Mouse (Mus musculus) embryonic stem cell, embryonic (primary cell): ENCODE measurements around the gene Mbd6.

ENCODE experiments used
- CTCF ChIA-PET, 4 experiments: fragments of 300-600 bp in 2 of 4; fragments of 350-600 bp in 2 of 4; sonication (Branson Sonifier 250); formaldehyde crosslinking; loops; one replicate each; lab custom pipeline; 2022; ENCODE audit warnings: inconsistent platforms in 2 of 4; lab: Charles Lee
- POLR2A ChIA-PET, 4 experiments: fragments of 300-600 bp in 2 of 4; fragments of 350-600 bp in 2 of 4; sonication (Branson Sonifier 250); formaldehyde crosslinking; loops; one replicate each; lab custom pipeline; 2022; ENCODE audit warnings: antibody characterized with exemption in 4 of 4, inconsistent platforms in 1 of 4; lab: Charles Lee

Mbd6 gene

DNA sequence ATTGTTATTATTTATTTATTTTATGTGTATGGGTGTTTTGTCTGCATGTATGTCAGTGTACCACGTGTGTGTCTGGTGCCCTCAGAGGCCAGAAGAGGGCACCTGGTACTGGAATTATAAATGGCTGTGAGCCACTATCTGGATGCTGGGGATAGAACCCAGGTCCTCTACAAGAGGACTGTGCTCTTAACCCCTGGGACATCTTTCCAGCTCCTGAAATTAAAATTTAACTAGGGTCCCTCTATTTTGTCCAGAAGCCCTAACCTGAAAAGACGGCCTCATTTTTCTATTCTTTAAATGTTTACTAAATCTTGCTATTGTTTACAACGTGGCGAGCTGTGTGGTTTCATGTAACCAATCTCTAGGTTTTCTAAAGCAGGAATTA is 23.1 kb downstream of the Mbd6 start:
- POLR2A ChIA-PET, result interaction anchor here in 3 of 4 experiments (0.6 to 22.1 kb wide), 27 partner anchors 9 to 144 kb away, joined by 3 to 263 read pairs (median 4); partner anchors contain the start of genes Pip4k2c (in 2 of the 3), Arhgap9 (in 1 of the 3) and Mars (in 1 of the 3)

DNA sequence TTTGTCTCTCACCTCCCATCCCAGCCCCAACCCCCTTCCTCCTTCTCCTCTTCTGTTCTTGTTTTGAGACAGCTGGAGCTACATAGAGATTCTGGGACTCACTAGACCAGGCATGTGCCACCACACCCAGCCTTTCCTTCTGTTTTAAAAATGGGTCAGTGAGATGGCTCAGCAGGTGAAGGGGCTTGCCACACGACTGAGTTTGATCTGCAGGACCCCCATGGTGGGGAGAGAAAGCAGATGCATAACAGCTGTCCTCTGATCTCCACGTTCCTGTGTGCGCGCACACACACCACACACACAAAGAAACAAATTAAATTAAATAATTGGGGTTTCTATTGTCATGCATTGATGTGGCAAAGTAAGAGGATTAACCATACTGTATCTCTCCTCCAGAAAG is 23.8 kb downstream of the Mbd6 start:
- ChIA-PET CTCF (interaction anchor here in 2 of 4 experiments (0.7 to 1.7 kb wide), 2 partner anchors 74 to 88 kb away, joined by 3 read pairs; no protein-coding TSS in a partner anchor), POLR2A (interaction anchor here in 3 of 4 experiments (0.6 to 22.1 kb wide), 14 partner anchors 9 to 94 kb away, joined by 3 to 263 read pairs (median 4); partner anchors contain the start of genes Arhgap9 (in 1 of the 3) and Pip4k2c (in 1 of the 3))

More for the DNA sequence above, 23.1 kb downstream of the Mbd6 start:
- CTCF ChIA-PET, result interaction anchor here in 2 of 4 experiments (1.3 to 1.7 kb wide), 2 partner anchors 17 to 89 kb away, joined by 3 to 4 read pairs; no protein-coding TSS in a partner anchor

DNA sequence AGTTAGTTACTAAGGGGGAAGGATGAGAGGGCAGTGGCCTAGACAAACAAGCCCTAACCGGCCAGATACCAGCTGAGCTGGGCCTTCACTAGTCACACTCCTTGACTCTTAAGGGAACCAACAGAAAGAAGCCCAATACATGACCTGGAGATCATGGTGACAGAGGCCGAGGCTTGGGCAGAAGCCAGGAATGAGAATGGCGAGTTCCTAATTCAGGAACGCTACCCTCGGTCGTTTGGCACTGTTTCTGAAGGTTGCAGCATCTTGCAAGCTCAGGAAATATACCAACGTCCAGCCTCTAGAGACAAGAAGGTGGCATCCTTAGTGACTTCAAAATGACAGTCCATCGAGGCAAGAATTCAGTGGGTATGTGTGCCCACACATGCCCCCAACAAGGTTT is 24.5 kb downstream of the Mbd6 start:
- CTCF ChIA-PET, result interaction anchor here in 3 of 4 experiments (0.6 to 1.8 kb wide), 8 partner anchors 24 to 94 kb away, joined by 3 to 6 read pairs (median 4); partner anchors contain the start of gene Mars (in 1 of the 3)
- POLR2A ChIA-PET, result interaction anchor here in 3 of 4 experiments (0.6 to 22.1 kb wide), 24 partner anchors 10 to 207 kb away, joined by 3 to 263 read pairs (median 5); partner anchors contain the start of genes Pip4k2c (in 2 of the 3) and Arhgap9 (in 1 of the 3)

DNA sequence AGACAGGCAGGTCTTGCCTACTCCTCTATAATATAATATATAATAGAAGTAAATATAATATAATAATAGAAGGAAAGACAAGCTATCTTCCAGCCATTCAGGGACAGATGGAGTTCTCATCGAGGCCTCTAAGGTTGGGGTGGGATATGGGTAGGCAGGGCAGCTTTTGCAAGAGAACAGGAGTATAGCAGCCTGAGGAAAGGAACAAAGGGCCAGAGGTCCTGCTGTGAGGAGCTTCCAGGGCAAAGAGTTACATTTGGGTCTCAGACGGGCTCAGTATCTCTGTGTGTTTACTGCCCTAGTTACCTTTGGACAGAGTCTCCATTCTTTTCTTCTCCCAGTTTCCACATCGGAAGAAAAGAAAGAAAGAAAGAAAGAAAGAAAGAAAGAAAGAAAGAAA is 25.2 kb downstream of the Mbd6 start:
- POLR2A ChIA-PET, result interaction anchor here (0.6 to 22.1 kb wide), 35 partner anchors 9 to 397 kb away, joined by 3 to 263 read pairs (median 4); partner anchors contain the start of genes Pip4k2c (in 2 of the 4), Arhgap9 (in 1 of the 4) and Mars (in 1 of the 4)
- CTCF ChIA-PET, result interaction anchor here in 3 of 4 experiments (0.6 to 1.8 kb wide), 11 partner anchors 25 to 927 kb away, joined by 3 to 7 read pairs (median 4); partner anchors contain the start of gene Mars (in 1 of the 3)

DNA sequence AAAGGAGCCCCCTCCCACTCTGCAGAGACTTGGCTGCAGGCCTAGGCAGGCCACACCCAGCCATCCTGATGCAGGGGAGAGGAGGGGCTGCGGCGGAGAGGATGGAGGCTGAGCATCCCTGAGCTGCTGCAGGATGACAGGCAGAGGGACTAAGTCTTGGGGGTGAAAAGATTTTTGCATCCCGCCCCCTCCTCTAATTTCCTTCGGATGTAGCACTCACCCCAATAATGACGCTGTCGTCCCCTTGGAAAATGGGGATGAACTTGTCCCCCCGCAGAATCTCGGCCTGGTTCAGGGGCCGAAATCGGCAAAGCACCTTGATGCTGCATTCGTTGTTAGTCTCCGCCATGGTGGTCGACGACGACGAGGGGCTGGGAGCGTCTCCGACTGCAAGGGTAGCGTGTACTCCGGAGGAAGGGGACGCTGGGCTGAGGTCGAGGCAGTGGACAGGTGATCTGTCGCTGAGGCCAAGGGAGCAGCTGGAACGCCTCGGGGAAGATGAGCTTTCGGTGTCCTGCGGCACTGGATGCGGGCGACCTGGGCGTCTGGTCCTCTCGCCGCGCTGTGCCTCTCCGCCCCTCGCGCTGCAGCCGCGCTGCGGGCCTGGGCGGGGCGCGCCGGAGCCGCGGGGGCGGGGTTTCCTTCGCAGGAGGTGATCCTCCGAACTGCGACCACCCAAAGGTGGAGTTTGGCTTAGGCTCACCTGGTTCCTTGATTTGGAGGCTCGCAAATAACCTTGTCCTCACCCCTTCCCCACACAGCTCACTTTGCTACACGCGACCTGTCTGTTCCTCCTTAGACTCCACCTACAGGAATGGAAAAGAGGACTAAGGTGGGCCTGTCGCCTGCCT is 26.0 kb downstream of the Mbd6 start, which contains the start of gene Kif5a:
Kif5a (minus strand) TSS at position 801 of the 851 bp plus-strand sequence.
- POLR2A ChIA-PET, result interaction anchor here (0.9 to 22.1 kb wide), 28 partner anchors 10 to 164 kb away, joined by 3 to 263 read pairs (median 6); partner anchors contain the start of genes Mars (in 1 of the 4) and Pip4k2c (in 1 of the 4)
- CTCF ChIA-PET, result interaction anchor here in 2 of 4 experiments (0.5 to 1.8 kb wide), 7 partner anchors 25 to 927 kb away, joined by 3 to 7 read pairs (median 4); partner anchors contain the start of gene Mars (in 1 of the 2)

DNA sequence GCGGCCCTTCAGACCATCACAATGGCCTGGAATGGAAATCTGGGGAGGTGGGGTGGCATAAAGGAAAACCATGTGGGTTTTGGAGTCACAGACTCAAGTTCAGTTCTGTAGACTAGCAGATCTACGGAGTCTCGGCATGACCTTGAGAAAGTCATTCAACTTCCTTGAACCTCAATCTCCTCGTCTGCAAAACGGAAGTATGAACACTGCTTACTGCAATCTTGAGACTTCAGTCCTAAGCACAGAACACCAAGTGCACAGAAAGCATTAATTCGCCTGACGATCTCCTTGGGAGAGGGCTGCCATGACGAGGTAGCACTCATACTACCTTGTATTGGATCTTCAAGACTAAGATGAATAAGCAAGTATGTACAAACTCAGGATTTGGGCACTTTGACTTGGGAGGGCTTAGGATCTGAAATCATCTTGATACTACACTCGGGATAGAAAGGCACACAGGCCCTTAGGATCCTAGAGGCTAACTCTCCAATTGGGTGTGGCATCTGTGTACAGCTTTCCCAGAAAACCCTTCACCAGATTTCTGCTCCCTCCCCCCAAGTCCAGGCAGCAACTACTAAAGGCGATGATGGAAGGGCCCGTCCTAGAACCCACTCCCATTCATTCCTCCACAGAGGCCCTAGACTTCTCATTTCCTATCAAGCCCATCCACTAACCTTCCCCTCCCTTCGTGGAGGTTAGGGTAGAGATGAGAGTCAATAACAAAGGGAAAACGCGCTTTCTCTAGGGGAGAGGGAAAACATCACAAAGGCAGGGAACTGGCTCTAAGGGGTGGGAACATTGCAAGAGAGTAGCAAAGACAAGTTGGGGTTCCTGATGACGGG is 26.9 kb downstream of the Mbd6 start:
- POLR2A ChIA-PET, result interaction anchor here in 2 of 4 experiments (1.3 to 3.8 kb wide), 6 partner anchors 11 to 72 kb away, joined by 3 to 13 read pairs (median 8); no protein-coding TSS in a partner anchor
- CTCF ChIA-PET, result no interaction called here

DNA sequence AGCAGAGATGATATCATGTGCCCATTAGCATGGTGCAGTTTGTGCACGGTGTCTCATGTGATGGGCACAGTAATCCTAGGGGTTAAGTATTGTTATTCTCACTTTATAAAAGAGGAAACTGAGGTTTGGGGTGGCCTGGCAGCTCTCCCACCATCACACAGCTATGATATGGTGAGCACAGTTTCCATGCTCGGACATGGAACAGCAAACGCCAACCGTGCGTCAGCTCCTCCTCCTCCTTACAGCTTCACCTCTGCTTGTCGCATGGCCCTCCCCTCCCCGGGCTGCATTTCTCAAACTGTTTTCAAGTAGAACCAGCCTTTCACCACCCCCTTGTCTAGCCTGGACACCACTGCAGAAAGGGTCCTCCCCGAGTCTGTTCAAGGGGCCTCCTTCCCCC is 30.3 kb downstream of the Mbd6 start:
- POLR2A ChIA-PET, result interaction anchor here in 3 of 4 experiments (0.6 to 1.7 kb wide), 6 partner anchors 19 to 53 kb away, joined by 3 to 10 read pairs (median 4); partner anchors contain the start of genes Mars (in 1 of the 3) and Pip4k2c (in 1 of the 3)
- CTCF ChIA-PET, result no interaction called here

DNA sequence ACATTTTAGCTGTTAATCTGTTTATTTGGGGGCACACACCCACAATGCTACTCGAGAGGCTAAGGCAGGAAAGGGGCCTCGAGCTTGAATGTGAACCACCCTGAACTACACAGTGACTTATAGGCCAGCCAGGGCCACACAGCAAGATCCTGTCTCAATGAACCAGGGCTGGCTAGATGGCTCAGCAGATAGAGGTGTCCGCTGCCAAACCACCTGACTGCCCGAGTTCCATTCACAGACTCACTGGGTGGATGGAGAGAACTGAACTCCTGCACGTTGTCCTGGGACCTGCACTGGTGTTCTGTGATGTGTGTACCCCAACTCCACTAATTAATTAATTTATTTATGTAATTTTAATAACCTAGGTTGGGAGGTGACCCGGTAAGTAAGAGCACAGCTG is 31.0 kb downstream of the Mbd6 start:
- CTCF ChIA-PET, result no interaction called here
- POLR2A ChIA-PET, result interaction anchor here in 2 of 4 experiments (0.9 to 1.7 kb wide), 6 partner anchors 18 to 53 kb away, joined by 3 to 10 read pairs (median 4); partner anchors contain the start of gene Pip4k2c (in 1 of the 2)

DNA sequence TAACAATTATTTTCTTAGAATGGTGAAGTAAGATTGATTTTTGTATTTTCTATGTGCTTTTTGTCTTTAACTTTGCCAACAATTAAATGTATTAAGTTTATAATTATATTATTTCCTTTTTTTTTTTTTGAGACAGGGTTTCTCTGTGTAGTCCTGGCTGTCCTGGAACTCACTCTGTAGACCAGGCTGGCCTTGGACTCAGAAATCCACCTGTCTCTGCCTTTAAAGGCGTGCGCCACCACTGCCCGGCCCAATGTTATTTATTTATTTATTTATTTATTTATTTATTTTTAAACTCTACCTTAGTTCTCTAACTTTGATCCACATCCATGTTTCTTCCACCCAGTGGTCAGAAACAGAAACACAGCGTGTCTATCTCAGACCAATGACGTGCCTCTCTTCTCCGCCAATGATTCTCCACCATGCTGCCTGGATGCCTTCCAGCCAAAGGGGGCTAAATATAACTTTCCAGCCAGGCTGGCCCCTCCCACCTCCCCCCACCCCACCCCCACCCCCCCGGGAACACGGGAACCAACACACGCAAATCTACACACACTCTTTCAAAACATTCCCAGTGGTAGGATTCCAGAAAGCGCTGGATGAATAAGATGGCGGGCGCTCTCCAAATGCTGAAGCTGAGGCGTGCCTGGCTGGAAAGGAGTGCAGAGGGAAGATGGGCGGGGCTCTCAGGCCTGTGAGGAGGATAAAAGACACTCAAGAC is 33.0 kb downstream of the Mbd6 start:
- ChIA-PET POLR2A (interaction anchor here in 3 of 4 experiments (0.6 to 1.5 kb wide), 17 partner anchors 10 to 275 kb away, joined by 3 to 9 read pairs (median 3); partner anchors contain the start of genes Dctn2 (in 1 of the 3), Mars (in 1 of the 3), Pip4k2c (in 1 of the 3) and Slc26a10 (in 1 of the 3)), CTCF (interaction anchor here in 2 of 4 experiments (0.6 to 1.2 kb wide), 6 partner anchors 44 to 1324 kb away, joined by 3 to 4 read pairs (median 3); partner anchors contain the start of genes Mars (in 1 of the 2) and Pip4k2c (in 1 of the 2))

DNA sequence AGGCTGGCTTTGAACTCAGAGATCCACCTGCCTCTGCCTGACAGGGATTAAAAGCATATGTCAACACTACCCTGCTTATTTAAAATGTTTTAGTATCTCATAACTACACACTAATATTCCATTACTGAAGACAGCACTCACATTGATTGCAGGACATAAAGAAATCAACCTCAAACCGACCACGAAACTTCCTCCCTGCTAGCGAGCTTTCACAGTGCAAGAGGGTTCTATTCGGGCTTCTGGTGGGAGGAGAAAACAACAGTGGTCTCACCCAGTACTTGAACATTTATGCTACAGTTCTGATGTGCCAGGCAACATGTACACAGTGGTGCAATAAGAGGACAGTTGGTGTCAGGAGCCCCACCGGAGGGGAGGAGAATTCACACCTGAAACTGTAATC is 38.0 kb downstream of the Mbd6 start:
- ChIA-PET POLR2A (interaction anchor here in 1 of 4 experiments (1.2 to 1.3 kb wide), 3 partner anchors 9 to 35 kb away, joined by 3 to 6 read pairs (median 3); no protein-coding TSS in a partner anchor), CTCF (interaction anchor here in 1 of 4 experiments (1.5 kb wide), 1 partner anchor 81 kb away, joined by 4 read pairs; no protein-coding TSS in a partner anchor)

DNA sequence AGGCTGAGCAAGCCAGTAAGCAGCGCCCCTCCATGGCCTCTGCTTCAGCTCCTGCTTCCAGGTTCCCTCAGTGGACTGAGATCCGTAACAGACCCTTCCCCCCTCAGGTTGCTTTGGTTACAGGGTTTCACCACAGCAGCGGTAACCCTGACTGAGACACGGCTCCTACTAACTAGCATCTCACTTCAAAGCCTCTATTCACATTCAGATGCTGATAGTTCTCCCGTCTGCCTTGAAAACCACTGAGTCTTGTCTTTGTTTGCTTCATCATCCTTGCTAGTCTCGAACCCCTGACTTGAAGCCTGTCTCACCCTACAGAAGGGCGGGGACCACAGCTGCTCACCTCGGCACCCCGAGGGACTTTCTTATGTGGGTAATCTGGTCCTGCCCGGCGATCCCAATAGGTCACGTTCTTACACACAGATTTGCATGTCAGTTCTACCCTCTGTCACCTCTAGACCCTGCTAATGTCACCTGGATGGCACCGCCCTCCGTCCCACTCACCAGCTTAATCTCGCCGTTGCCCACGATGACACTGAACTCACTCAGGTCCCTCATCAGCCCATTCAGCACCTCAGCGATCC is 50.5 kb downstream of the Mbd6 start:
- CTCF ChIA-PET, result interaction anchor here (0.5 to 1.9 kb wide), 14 partner anchors 8 to 364 kb away, joined by 3 to 8 read pairs (median 4); partner anchors contain the start of gene Gli1 (in 1 of the 4)
- POLR2A ChIA-PET, result interaction anchor here (0.5 to 5.2 kb wide), 30 partner anchors 8 to 786 kb away, joined by 3 to 37 read pairs (median 4); partner anchors contain the start of genes Kif5a (in 3 of the 4), Pip4k2c (in 3 of the 4), Mars (in 1 of the 4) and Os9 (in 1 of the 4)

DNA sequence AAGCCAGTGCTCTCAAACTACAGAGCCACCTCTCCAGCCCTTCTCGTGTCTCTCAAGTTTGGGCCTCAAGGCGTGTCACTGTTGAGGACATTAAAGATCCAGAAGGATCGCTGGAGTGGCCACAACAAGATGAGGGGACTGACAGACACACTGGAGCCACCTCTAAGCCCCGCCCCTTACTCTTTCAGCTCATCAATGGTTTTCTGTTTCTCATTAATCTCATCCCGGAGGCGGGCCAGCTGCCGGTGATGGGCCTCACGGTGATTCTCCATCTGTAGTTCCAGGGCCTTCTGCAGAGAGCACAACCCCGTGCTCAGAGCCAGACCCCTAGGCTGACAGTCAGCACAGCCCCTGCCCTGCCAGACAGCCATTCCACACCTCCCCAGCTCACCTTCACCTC is 52.3 kb downstream of the Mbd6 start:
- CTCF ChIA-PET, result interaction anchor here in 3 of 4 experiments (0.6 to 1.6 kb wide), 11 partner anchors 8 to 951 kb away, joined by 3 to 11 read pairs (median 3); partner anchors contain the start of gene Arhgap9 (in 1 of the 3)
- POLR2A ChIA-PET, result interaction anchor here (0.6 to 5.2 kb wide), 29 partner anchors 9 to 115 kb away, joined by 3 to 37 read pairs (median 4); partner anchors contain the start of genes Pip4k2c (in 3 of the 4), Kif5a (in 1 of the 4) and Os9 (in 1 of the 4)

DNA sequence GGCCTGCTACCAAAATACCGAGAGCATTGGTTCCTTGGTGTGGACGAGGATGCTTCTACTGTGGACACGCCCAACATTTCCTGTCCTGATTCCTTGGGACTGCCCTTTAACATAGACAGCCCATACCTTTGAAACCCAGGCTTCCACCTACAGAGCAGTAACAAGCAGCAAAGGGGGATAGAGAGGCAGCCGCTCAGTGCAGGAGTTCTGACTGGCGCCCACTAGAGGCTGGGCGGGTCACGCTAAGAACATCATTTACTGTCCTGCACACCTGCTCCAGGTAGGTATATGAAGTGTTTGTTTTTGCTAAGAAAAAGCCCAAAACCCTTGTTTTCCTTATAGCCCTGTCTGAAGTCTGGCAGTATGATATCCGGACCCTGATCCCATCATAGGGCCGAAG is 55.7 kb downstream of the Mbd6 start:
- ChIA-PET POLR2A (interaction anchor here in 3 of 4 experiments (0.5 to 5.0 kb wide), 9 partner anchors 11 to 280 kb away, joined by 3 to 53 read pairs (median 4); partner anchors contain the start of gene Pip4k2c (in 1 of the 3)), CTCF (interaction anchor here in 3 of 4 experiments (0.6 to 2.6 kb wide), 5 partner anchors 24 to 124 kb away, joined by 3 to 12 read pairs (median 4); no protein-coding TSS in a partner anchor)
